Mouse (Mus musculus) ZHBTc4 (cell line): Measurements from ENCODE around the gene Fmo1.
A peak's percentile ranks its signal among the peaks of the same experiment; 100 is the strongest.

Experiments used
- DNase-seq: peaks from one replicate; pipeline ENCODE4 v3.0.0-alpha.2; 2011; ENCODE audit warnings: low read depth, low spot score

Fmo1 gene

GRCm38 (mm10) chr1:162862328-162862727 lies 4.1 kb downstream of the Fmo1 start:
- no peak for DNase-seq

GRCm38 (mm10) chr1:162859996-162860605 lies 6.3 kb downstream of the Fmo1 start:
- DNase-seq: peak; percentile 11

- DNase-seq: peak; percentile 8
Observed at GRCm38 (mm10) chr1:162859545-162859976, 6.8 kb downstream of the Fmo1 start.

- no peak for DNase-seq
Observed at GRCm38 (mm10) chr1:162858748-162859130, 7.7 kb downstream of the Fmo1 start.

- peak; percentile 6 for DNase-seq
Observed at GRCm38 (mm10) chr1:162857766-162858747, 8.4 kb downstream of the Fmo1 start.

GRCm38 (mm10) chr1:162853812-162854482 lies 12.5 kb downstream of the Fmo1 start:
- DNase-seq: no peak

- DNase-seq: no peak
Observed at GRCm38 (mm10) chr1:162847554-162847953, 18.9 kb downstream of the Fmo1 start.

GRCm38 (mm10) chr1:162840211-162840610 lies 26.2 kb downstream of the Fmo1 start:
- no peak for DNase-seq

GRCm38 (mm10) chr1:162838976-162839375 lies 27.4 kb downstream of the Fmo1 start:
- no peak for DNase-seq

- DNase-seq: no peak
Observed at GRCm38 (mm10) chr1:162834342-162834741, 32.1 kb downstream of the Fmo1 start.

GRCm38 (mm10) chr1:162832574-162832953 lies 33.8 kb downstream of the Fmo1 start:
- no peak for DNase-seq

- DNase-seq: peak; percentile 73
Observed at GRCm38 (mm10) chr1:162831838-162832573, 34.4 kb downstream of the Fmo1 start.

- no peak for DNase-seq
Observed at GRCm38 (mm10) chr1:162819280-162819679, 47.1 kb downstream of the Fmo1 start.

- no peak for DNase-seq
Observed at GRCm38 (mm10) chr1:162815381-162816127, 50.9 kb downstream of the Fmo1 start.

GRCm38 (mm10) chr1:162814932-162815331 lies 51.5 kb downstream of the Fmo1 start:
- no peak for DNase-seq

- peak; percentile 12 for DNase-seq
Observed at GRCm38 (mm10) chr1:162813836-162814156, 52.6 kb downstream of the Fmo1 start, which contains the start of gene Fmo4. TSS of gene Fmo4 (minus strand) at chr1:162813972.

GRCm38 (mm10) chr1:162813143-162813835 lies 53.1 kb downstream of the Fmo1 start:
- DNase-seq: no peak

GRCm38 (mm10) chr1:162808541-162808940 lies 57.9 kb downstream of the Fmo1 start:
- no peak for DNase-seq

- no peak for DNase-seq
Observed at GRCm38 (mm10) chr1:162807441-162807840, 59.0 kb downstream of the Fmo1 start.

- DNase-seq: peak; percentile 38
Observed at GRCm38 (mm10) chr1:162805011-162805410, 61.4 kb downstream of the Fmo1 start.
